Mouse (Mus musculus): Measurements from ENCODE around the gene Pecr.

DNA sequence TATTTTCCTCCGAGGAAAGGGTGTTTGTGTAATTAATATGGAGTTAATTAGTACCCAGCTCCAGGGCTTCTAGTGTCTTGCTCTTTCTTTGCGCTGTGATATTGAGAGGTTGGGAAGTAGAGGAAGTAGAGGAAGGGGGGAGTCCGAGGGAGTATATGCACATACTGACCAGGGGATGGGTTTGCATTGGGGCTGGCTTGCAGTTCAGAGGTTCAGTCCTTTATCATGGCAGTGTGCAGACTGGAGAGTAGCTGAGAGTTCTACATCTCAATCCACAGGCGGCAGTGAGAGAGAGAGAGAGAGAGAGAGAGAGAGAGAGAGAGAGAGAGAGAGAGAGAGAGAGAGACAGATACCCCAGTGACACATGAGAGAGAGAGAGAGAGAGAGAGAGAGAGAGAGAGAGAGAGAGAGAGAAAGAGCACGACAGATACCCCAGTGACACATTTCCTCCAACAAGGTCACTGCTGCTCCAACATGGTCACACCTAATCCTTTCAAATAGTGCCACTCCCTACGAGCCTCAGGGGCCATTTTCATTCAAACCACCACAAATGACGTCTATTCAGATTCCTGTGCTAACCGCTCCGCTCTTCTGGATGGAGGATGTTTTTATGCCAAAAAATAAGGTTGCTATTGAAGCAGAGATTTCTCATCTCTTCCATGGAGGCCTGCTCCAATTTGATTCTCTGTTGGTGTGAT, 28.7 kb upstream of the Pecr start:
- TF ChIP-seq CTCF (IDR thresholded peaks at IDR 0.05 in 2 of 3, conservative IDR thresholded peaks at IDR 0.05 in 1 of 3; ENCODE audit: control insufficient read depth in 1 of 3, insufficient read depth in 1 of 3, low read depth in 2 of 3, low read length in 3 of 3, poor library complexity in 1 of 3, severe bottlenecking in 1 of 3) (no peak), E2F4 (IDR thresholded peaks at IDR 0.05; ENCODE audit: borderline replicate concordance, low read depth, low read length) (no peak)
